Mouse (Mus musculus) spleen, adult 2 months (tissue): ENCODE data around the gene Plekha3.

Source experiments
- CTCF ChIP-seq: fragments of 200-500 bp; IDR thresholded peaks from 2 replicates; pipeline ENCODE4 v1.5.1; 2011; ENCODE audit warnings: mild to moderate bottlenecking, inconsistent platforms; ENCODE audit not compliant: insufficient read depth, insufficient read length, insufficient replicate concordance; ENCODE audit errors: extremely low read depth
- POLR2A ChIP-seq: fragments of 200-500 bp; IDR thresholded peaks from 2 replicates; pipeline ENCODE4 v1.6.1; 2011; ENCODE audit warnings: low read depth, low read length, inconsistent platforms

DNA sequence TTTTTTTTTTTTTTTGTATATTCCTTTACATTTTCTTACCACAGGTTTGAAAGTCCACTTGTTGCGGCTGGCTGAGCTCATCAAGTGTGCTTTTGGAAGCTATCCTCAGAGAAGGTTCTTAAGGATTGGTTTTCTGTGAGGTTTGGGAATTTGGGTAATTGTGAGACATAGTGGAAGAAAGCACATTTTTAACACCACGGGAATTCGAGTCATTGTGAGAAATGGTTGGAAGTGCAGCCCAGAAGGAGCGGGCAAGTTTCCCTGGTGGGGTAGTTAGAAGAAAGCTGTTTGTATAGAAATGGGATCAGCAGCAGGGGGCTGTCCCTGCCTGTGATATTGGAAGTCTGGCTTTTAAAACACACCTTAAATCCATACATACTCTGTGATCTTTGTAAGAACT, 868 bp downstream of the Plekha3 start:
- TF ChIP-seq CTCF = no peak
- TF ChIP-seq POLR2A = no peak
